Mouse (Mus musculus): Measurements from ENCODE around the gene Ropn1.

Ropn1 gene

DNA sequence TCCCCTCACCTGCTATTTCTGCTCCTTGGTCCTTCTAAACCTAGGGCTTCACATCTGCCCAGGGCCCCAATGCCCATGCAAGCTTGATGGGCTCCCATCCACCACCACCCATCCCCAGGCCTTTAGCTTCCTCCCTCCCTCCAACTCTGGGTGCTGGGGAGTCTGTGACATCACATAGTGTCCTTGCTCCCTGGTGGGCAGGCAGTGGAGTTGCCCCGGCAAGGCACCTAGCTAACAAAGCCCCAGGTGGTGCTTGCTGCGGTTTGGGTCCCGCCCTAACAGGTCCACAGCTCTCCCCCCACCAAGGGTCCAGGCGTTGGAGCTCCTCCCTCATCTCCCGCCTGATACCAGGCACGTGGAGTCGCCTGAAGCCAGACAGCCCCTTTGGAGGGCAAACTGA is at the start of gene Ropn1:
Gene Ropn1 (plus strand): TSS at position 301 of the 400 bp plus-strand sequence.
- DNase-seq: no peak

DNA sequence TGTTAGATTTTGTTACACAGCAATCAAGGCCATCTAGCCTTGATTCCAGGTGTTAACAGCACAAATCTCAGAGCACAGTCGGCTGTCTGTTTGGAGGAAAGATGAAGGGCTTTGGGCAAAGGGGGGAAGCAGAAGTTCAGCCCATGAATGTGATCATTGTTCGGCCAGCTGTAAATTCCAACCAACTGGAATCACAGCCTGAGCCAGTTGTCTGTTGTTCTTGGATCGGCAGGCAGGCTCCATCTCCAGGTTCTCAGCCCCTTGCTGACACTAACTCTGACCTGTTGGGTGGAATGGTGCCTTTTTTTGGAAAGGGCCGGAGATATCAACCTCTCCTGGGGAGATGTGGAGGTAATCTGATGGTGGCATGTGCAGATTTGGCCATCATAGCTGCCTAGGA is 47.8 kb upstream of the Ropn1 start:
- DNase-seq: no peak

DNA sequence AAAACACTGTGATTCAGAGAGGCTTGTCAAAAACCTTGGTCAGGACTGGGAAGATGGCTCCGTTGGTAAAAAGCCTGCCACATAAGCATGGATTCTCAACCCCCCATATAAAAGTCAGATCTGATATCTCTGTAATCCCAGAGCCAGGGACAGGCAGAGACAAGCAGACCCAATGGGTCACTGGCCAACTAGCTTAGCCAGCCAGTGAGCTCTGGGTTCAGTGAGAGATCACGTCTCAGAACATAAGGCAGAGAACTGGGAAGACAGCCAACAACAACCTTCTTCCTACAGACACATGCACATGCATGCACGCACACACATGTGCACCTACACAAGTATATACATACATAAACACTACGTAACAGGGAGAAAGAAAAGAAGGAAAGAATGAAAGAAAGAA is 46.6 kb upstream of the Ropn1 start:
- no peak for DNase-seq

DNA sequence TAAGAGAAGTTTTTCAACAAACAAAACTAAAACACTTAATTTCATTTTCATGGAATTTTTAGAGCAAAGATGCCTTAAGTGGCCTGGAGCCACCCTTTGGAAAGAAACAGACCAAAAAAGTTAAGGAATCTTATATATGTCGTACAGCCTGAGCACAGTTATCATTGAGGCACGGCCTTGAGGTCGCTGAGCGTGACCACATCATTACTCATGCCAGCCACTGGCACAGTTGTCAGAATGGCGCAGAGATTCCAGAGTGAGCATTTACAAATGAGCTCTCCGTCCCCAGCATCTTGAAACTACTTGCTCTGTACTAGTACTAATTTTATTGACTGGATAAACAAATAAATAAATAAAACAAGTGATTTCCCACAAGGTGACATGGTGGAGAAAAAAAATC is 45.9 kb upstream of the Ropn1 start:
- DNase-seq: no peak

DNA sequence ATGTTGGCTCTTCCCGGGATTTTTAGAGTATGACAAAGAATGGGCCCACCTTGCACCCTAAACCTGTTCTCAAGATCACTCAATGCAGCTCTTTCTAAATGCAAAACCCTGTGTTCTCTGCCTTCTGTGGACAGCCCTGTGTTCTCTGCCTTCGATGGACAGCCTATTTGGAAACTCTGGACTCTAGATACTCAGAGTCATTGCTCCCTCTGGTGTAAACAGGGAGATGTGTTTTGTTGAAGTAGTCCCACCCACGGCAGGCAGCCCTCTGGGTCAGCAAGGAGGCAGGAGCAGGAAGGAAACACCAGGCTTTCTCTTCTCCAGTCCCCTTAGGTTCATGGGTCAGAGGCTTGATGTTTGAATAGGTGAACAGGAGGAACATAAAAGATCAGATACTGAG is 44.0 kb upstream of the Ropn1 start:
- no peak for DNase-seq

DNA sequence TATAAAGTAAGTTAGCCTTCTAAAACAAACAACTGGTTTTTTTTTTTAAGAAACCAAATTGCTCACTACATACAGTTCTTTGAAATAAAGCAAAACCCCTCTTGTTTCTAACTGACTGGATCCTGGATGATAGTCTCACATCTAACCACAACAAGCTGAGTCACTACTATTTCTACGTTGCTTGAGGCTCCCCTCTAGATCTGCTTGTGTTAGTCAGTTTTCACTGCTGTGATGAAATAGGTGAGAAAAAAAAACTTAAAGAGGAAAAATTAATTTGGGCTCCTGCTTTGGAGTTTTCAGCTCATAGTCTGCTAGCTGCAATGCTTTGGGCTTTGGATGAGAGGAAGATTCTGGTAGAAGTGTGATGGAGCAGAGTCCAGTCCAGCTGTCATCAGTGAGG is 39.6 kb upstream of the Ropn1 start:
- no peak for DNase-seq

DNA sequence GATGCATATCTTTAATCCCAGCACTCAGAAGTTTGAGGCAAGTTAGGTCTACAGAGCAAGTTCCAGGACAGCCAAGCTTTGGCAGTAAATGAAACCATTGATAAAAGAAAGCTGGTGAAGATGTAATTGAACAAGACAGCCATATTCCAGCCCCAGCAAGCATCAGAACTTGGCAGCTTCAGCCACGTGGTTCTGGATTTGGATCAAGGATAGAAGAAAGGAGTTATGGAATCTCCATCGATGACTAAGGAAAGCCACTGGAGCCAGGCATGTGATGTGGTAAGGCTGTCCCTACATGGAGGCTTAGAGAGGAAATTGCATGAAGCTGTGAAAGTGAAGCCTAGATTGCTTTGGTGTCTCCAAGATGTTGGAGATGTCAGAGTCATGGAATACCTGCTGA is 35.7 kb upstream of the Ropn1 start:
- DNase-seq: no peak

DNA sequence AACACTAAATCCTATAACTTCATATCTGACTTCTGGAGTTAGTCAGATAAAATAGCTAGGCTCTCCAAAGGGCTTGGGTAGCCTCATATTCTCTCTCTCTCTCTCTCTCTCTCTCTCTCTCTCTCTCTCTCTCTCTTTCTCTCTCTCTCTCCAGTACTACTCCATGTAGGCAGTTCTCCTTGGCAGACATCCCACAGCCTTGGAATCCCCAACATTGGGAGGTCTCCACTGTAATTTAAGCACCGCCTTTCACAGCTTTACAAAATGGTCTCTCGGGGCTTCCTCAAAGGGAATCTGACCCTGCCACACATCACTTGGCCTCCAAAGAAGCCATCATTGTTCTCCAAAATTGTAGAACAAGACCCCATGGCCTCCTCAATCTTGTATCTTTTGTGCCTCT is 22.1 kb upstream of the Ropn1 start:
- no peak for DNase-seq

DNA sequence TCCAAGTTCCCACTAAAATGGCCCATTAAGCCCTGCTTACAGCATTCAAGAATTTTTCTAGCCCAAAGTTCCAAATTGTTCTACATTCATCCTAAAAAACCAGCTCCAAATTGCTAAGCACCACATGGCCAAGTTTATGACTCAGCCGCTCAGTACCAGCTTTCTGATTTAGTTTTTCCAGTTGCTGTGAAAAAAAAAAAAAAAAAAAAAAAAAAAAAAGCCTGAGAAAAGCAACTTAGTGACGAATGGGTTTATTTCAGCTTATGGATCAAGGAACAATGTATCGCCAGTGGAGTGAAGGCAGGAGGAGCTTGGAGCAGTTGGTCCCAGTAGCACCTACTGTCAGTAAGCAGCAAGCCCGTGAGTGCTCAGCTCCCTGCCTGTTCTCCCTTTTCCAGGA is 21.3 kb upstream of the Ropn1 start:
- DNase-seq: peak; percentile 70

DNA sequence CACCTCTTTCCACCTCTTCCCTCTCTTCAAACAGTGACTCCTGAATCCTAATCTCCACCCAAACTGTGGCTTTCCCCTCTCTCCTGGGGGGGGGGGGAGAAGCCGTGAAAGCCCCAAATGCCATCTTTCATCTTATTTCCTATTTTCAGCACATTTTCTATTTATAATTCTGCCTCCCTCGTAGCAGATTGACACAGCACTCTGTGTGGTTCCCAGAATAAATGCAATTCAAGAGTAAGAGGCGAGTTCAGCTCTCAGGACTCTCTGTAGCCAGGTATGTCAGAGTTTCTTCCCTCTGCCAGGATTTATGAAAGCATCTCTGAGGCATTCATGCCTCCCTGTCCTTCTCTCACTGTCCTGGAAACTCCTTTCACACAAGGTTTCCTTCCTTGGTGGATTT is 14.2 kb upstream of the Ropn1 start:
- DNase-seq: no peak

DNA sequence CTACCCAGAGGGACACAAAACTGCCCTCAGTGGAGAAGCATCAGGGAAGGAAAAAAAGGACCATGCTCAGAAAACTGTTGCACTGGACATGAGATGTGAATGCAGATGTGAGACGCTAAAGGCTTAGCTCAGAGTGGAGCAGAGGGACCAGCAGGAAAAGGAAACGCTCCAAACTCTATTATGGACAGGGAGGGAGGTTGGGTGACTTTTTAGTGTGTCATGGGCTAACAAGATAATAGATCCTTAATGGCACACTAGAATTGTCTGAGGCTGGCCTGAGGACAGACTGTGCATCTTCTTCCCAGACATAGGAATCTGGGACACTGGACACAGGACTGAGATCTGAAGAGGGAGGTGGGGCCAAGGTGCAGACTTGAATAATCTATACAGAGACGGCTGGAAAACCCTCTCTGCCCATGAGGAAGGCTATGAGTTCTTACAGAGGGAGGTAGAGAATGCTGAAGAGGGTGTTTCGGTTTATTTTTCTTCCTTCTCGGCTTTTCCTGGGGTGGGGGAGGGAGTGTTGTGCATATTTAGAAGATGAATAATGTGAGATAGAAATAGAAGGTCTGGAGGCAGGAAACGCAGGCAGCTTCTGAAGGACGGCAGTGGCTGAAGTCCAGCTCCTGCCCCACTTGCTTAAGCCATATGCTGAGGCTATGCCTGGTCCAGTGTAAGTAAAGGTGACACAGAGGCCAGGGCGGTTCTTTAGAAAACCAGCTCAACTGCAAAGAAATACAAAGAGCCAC is 6.0 kb upstream of the Ropn1 start:
- DNase-seq: peak; percentile 72

DNA sequence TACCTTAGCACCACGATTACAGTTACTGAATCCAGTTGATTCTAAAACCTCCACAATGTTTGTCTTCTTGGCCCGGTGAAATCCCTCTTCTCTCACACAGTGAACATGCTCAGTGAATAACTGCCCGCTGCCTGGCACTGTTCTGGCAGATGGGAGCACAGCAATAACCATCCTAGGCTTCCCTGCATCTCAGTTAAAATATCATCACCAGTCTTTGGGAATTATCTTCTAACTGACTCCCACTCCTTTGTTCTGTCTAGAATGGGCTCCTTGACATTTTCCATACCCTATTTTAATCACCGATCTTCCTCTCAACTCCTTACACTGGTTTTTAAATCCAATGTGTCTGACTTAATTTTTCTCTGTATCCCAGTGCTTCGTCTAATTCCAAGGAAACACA is 3.3 kb downstream of the Ropn1 start:
- DNase-seq: peak; percentile 17

DNA sequence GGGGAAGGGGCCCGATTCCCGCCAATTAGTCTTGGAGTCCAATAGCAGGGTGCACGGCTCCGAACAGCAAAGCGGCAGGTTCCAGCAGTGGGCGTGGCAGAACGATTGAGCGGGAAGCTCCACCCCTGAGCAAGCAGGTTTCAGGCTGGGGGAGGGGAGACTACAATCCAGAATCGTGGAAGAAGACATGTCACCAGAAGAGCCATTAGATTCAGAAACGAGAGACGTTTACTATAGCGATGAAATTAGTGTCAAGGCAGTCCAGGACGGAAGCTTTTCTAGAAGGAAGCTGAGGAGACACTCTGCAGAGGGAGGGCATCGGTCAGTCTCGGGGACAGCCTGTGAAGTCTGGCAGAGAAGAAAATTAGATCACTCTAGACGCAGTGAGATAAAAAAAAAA is 7.8 kb downstream of the Ropn1 start:
- peak; percentile 24 for DNase-seq

DNA sequence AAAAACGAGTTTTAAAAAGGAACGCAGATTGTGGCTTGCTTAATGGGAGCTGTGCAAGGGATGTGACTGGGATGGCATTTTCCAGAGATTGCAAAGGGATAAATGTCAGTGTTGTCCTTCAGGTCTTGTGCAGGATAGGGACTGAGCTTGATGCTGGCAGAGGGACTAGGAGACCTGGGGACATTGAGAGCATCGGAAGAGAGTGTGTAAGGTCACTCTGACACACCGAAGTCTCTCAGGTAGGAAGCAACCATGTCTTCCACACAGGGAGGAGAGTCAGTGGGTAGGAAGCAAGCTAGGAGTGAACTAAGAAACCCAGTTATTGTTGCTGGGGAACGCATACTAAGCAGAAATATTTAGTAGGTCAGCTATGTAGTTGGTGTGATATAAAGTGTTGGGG is 8.3 kb downstream of the Ropn1 start:
- DNase-seq: no peak

DNA sequence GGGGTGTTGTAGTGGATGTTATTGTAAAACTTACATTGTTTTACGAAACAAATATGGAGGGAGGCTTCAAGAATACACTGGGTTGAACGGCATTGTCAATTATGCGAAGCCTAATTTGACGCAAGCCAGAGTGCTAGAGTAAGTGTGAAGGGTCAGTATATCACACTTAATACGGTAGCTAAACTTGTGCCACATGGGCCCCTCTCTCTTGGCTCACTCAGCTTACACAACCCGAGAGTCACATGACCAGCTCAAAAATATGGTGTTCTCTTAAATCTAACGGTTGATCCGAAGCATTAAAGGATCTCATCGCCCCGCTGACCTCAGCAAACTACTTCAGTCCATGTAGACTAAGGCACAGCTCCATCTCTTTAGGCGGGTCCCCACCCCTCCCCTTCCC is 8.7 kb downstream of the Ropn1 start:
- no peak for DNase-seq

DNA sequence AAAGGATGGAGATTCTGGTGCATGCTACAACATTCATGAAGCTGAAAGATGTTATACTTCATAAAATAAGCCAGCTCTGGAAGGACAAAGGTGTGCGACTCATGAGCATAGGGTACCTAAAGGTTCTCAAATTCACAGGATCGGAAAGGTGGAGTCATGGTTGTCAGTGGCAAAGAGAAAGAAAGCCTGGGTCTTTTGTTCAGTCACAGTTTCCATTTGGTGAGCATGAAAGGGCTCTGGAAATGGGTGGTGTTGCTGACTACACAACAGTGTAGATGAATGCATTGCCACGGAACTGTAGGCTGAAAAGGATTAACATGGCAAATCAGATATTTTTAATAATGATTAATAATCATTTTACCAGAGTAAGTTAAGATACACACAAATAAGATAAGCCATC is 14.8 kb downstream of the Ropn1 start:
- no peak for DNase-seq

DNA sequence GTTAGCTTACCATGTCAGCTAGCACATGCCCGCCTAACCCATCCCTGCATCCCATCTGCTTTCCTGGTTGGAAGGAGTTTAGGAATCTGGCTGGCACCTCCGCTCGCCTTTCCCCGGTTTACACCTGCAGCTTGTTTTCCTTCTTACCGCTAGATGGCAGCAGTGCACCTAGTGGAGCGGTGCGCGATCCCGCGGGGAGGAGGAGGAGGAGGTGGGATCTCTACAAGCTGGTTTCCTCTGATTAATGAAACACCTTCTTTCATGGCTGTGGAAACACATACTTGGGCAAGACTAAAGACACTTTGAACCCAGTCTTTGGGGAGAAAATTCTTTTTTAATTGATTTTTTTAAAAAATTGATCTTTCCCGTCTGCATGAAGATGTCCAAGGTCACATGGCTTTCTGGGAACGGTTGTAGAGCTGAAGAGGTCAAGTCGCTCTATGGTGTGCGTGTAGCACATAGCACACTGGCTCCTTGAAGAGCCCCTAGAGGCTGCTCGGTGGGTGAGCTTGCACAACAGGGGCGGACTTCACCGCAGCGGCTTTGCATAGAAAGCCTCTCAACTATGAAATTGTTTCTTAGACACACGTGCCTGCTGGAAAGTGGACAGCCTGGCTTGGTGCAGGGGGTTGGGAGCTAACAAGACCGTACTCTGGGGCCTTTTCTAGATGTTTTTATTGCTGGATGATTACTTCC is 17.5 kb downstream of the Ropn1 start:
- DNase-seq: peak; percentile 84

DNA sequence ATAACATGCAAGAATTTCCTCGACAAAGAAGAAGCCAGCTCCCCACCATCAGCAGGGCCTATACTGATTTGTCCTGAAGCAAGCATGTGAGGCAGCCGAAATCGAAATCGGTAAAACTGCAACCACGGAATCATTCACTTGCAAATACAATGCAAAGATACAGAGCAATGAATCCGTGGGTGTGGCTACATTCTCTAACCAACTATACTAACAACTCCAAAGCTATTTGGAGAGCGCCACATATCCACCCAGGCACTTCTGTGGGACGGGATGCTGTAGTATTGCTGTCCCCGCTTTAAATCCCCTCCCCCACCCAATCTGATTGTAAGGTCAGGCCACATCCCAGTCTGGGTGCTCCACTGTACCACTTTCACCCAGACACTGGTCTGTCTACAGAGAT is 18.6 kb downstream of the Ropn1 start:
- no peak for DNase-seq

DNA sequence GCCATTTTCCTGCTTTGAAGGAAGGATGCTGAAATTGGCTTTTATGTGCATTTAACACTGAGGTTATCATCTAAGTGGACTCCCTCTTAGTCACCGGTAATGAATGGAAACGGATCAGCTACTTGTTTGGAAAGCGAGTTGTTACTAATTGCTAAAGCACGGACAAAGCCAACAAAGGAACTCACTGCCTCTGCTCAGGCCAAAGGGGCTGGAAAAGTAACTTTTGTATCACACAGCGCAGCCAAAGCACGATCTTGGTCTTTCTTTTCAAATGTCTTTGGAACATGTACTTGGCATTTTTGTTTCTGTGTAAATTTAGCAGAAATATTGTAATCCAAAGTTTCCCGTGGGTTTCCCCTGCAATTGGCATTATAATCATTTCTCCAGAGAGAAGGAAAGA is 22.2 kb downstream of the Ropn1 start:
- no peak for DNase-seq

DNA sequence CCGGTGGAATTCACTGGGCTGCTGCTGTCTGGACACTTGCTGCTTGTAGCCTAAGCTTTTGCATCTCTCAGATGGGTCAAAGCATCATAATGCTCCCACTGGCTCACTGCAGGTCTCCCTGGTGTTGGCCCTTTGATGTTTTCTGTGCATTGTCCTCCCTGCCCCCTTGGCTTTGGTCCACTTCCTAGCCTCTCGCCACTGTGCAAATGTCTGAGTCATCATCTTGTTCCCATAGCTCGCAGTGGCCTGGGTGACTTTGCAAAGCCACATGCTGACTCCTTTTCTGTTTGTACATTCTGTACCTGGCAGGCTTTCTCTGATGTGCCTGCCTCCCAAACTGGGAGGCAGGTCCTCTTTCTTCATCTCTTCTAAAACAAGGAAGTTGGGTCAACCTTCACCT is 23.1 kb downstream of the Ropn1 start:
- no peak for DNase-seq

DNA sequence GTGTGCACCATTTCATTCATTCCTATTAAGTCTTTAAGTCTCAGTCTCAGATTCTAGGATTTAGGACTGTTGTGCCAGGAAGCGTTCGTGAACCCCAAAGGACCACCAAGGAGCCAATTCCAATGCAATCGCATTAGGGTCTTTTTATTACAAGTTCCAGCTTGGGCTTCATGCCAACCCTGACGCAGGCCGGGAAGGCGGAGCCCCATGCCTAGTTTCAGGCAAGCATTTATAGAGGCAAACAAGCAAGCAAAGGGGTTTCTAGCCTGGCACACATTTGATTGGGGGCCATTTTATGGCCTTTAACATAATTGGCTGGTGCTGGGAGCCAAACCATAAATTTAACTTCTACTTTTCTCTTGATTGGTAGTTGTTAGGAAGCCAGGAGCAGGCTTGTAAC is 24.6 kb downstream of the Ropn1 start:
- DNase-seq: no peak

DNA sequence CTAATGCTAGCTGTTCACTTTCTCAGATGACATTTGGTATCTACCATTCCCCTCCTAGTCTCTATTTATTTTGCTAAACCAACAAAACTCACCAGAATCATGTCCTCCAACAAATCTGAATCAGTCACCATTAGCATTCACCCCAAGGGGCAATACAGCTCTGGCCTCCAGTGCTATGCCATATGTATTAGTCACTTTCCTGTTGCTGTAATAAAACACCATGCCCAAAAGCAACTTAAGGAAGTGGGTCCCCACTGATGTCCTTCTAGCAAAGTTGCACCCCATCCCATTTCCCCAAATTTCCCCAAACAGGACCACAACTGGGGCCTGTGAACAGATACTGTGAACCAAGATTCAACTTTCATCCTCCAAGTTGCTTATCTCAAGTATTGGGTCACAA is 32.1 kb downstream of the Ropn1 start:
- no peak for DNase-seq

DNA sequence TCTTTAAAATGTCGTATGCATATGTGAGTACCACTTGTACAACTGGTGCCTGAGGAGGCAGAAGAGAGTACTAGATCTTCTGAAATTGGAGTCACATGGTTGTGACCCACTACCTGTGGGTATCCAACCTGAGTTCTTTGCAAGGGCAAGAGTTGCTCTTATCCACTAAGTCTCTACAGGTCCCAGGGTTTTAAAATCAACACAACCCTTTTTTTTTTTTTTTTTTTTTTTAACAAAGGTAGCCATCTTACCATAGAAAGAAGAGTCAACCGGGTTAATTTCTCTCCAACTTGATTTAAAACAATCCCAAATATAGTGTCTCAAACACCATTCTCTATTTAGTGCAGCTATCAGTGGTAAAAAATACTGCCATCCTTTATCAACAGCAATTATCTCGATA is 40.2 kb downstream of the Ropn1 start:
- DNase-seq: no peak

DNA sequence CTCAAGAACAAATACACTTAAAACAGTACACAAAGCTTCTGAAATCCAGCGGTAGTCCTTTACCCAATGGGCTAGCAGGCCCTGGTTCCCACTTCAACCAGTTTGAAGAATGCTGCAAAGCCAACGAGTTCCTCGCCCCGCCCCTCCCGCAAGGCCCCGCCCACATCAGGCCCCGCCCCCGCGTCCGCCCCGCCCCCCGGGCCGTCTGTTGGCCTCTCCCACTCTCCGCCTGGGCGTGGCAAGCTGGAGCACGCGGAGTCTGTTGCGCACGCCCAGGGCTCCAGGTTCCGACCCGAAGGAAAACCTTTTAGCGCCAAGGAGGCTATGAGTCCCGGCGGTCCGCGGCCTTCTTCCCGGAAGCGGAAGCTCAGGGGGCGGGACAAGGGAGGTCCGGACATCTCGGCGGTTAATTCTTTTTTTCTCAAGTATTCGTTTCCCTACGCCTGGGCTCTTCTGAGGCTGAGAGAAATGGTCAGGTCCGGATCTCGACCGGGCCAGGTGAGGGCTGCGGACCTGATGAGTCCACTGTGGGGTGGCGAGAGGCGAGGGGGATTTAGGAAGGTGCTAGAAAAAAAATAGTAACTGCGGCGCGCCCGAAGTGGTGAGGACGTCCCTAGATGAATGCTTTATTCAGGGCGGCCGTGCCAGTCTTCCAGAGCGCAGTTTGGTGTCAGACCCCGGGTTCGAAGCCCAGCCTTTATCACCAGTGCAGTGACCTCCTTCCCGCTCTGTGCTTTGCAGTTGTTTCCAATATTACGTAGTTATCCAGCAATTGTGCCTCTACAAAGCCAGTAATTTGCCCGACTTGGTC is 40.8 kb downstream of the Ropn1 start, which contains the start of gene Ccdc14:
Gene Ccdc14 (plus strand): TSS at position 283 of the 811 bp plus-strand sequence.
- peak; percentile 79 for DNase-seq
